Mouse (Mus musculus): ENCODE measurements around the gene Olfr1201.

The Olfr1201 gene

GRCm38 (mm10) chr2:88792736-88793135, at the start of gene Olfr1201:
Olfr1201 (plus strand) TSS chr2:88793036.
- in situ Hi-C loops (cut with MboI, MseI) = no loop called here

GRCm38 (mm10) chr2:88743379-88743778, 49.5 kb upstream of the Olfr1201 start:
- in situ Hi-C loops (cut with MboI, MseI) = no loop called here

- in situ Hi-C loops (cut with MboI, MseI) = no loop called here
Measured at GRCm38 (mm10) chr2:88751270-88751669, 41.6 kb upstream of the Olfr1201 start, which contains the start of gene Olfr1198. Olfr1198 (minus strand) TSS chr2:88751370.

GRCm38 (mm10) chr2:88760369-88760768, 32.5 kb upstream of the Olfr1201 start, which contains the start of gene Olfr1199:
Olfr1199 (minus strand) TSS chr2:88760469.
- in situ Hi-C loops (cut with MboI, MseI) = no loop called here

- in situ Hi-C loops (cut with MboI, MseI) = no loop called here
Measured at GRCm38 (mm10) chr2:88770388-88770787, 22.4 kb upstream of the Olfr1201 start, which contains the start of gene Olfr1200. Olfr1200 (minus strand) TSS chr2:88770488.

- in situ Hi-C loops (cut with MboI, MseI) = no loop called here
Measured at GRCm38 (mm10) chr2:88814196-88814595, 21.4 kb downstream of the Olfr1201 start, which contains the start of gene Olfr1202. Olfr1202 (plus strand) TSS chr2:88814496.

- in situ Hi-C loops (cut with MboI, MseI) = no loop called here
Measured at GRCm38 (mm10) chr2:88829437-88829836, 36.6 kb downstream of the Olfr1201 start, which contains the start of gene Olfr1205. Olfr1205 (plus strand) TSS chr2:88829737.

DNA sequence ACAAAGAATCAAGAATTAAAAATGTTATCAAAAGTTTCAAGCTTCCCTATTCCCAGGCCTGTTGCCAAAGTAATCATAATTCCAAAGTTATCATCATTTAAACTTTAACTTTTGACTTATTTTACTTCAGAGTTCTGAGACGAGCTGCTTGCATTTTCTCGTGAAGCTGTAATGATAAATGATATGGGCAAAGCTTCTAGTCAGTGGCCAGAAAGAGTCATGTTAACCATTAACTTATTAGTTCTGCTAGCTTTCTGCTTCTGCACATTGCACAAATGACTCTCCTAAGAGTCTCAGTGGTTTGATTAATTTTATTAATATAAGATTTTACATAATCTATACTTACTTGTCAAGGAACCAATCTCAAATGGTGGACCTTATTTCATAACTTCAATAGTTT, 45.6 kb downstream of the Olfr1201 start:
- in situ Hi-C loops (cut with MboI, MseI) = no loop called here

Data from T-helper 17 cell (primary cell).